Mouse (Mus musculus): Measurements from ENCODE around the gene Cib4. TPM values are rescaled to one million over a fixed set of nuclear protein-coding genes. Genes with fewer than 3 reads are reported as not detected.
A peak's percentile ranks its signal among the peaks of the same experiment; 100 is the strongest.

Gene Cib4
- total RNA-seq, 2 experiments from 2014 or later = not detected

GRCm38 (mm10) chr5:30520214-30520732, 25.4 kb downstream of the Cib4 start:
- intact Hi-C loops (cut with DNase I) = no loop called here
- no peak for DNase-seq

DNA sequence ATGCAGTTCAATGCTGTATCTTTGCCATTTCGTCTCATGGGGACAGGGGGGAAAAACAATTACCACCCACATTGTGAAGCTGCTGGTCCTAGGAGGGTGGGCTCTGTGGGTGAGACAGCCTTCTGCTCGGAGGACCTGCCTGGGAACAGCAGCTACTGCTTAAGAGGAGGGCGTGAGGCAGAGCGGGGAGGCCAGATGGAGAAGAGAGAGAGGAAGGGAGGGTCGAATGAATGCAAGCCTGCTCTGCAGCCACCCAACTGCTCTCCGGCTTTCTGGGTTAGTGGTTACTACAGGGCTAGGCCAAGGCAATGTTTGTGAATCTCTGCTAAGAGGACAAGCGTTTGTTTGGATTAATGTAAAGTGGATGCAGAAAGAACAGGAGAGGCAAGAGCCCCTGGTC, 26.1 kb downstream of the Cib4 start:
- DNase-seq = no peak
- intact Hi-C loops (cut with DNase I) = loop anchor here (5.0 to 10.0 kb wide), 3 partner anchors 68 to 255 kb away; partner anchors contain the start of gene Kcnk3

GRCm38 (mm10) chr5:30518547-30518946, 27.1 kb downstream of the Cib4 start:
- intact Hi-C loops (cut with DNase I) = loop anchor here (5.0 to 10.0 kb wide), 3 partner anchors 69 to 256 kb away; partner anchors contain the start of gene Kcnk3
- DNase-seq = no peak

DNA sequence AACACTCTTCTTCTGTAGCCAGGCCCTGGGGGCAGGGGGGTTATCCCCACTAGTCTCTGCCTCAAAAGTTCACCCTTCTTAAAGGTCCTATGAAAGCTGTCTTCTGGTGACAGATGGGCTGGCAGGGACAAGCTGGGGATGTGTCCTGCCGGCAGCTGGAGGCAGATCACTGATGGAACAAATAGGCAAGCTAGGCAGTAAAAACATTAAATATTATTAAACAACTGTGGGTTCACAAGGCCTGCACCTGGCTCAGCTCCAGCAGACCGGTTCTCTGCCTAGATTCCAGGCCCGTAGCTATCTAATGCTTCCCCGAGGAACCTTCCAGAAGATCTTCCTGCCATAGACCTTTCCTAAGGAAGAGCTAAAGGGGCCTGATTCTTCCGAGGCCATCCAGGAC, 27.5 kb downstream of the Cib4 start:
- intact Hi-C loops (cut with DNase I) = loop anchor here (5.0 to 10.0 kb wide), 3 partner anchors 69 to 257 kb away; partner anchors contain the start of gene Kcnk3
- DNase-seq = no peak

DNA sequence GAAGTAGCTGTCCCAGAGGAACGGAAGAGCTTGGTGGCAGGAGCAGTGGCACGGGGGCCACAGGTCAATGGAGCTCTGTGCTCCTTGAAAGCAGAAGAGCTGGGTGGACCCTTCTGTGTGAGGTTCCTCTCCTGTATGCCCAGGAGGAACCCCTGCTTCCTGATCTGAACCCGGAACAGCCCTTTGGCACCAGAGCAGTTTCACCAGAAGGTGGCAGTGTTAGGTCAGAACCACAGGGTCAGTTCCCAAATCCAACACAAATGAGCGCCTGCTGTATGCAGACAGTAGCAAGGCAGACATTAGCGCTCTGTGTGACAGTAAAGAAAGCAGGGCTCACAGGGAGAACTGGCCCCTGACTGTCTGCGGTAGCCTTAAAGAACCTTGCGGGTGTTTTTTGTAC, 29.3 kb downstream of the Cib4 start:
- intact Hi-C loops (cut with DNase I) = loop anchor here (1.0 to 10.0 kb wide), 4 partner anchors 71 to 258 kb away; partner anchors contain the start of gene Kcnk3
- DNase-seq = peak; percentile 63 to 78

DNA sequence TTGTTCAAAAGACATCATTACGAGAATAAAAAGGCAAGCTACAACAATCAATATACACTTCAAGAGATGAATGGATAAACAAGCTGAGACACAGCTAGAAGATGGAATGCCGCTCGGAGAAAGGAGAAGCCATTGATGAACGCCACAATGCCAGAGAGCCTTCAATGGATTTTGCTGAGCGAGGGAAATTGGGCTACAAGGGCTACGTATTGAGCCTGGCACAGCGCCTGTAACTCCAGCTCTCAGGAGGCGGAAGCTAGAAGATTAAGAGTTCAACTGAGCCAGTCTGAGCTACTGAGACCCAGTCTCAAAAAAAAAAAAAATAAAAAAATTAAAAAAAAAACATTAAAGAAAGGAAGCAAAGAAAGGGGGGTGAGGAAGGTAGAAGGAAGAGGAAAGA, 32.5 kb downstream of the Cib4 start:
- intact Hi-C loops (cut with DNase I) = loop anchor here (10.0 kb wide), 1 partner anchor 262 kb away; no protein-coding TSS in a partner anchor
- no peak for DNase-seq

DNA sequence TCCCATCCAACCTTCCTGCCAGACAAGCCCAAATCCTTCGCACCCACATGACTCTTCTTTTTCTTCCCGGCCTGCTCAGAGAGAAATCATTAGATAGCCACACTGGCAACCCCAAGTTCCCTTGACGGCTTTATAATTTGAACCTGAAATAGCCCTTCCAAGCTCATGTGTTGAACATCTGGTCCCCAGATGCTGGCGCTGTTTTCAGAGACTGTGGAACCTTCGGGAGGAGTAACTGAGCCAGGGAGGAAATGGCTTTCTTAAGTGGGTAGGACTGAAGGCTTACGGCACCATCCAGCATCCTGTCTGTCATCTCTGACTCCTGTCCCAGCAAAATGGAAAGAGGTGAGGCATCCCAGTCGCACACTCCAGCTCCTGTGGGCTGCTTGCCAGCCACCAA, 48.3 kb downstream of the Cib4 start:
- DNase-seq = no peak
- intact Hi-C loops (cut with DNase I) = no loop called here

- no peak for DNase-seq
- intact Hi-C loops (cut with DNase I) = no loop called here
Measured at GRCm38 (mm10) chr5:30496821-30497220, 48.8 kb downstream of the Cib4 start.

DNA sequence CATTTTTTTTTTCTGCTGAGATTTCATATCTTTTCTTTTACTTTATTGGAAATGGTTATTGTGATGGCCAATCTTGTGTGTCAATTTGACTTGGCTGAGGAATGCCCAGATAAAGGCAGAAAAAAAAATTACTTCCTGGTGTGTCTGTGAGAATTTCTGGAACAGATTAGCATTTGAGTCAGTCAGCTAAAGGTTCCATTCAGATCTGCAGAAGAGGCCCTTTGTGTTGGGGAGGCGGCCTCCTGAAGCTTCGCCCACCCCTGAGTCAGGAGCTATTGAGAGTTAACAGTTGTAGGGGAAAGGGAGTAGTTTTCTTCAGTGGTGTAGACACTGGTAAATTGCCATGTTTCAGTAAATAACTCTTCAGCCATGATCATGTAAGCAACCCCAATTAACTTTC, 50.3 kb downstream of the Cib4 start:
- DNase-seq = no peak
- intact Hi-C loops (cut with DNase I) = no loop called here

- DNase-seq = no peak
- intact Hi-C loops (cut with DNase I) = no loop called here
Measured at GRCm38 (mm10) chr5:30494606-30495005, 51.0 kb downstream of the Cib4 start.

- peak; percentile 34 to 35 for DNase-seq
- intact Hi-C loops (cut with DNase I) = no loop called here
Measured at GRCm38 (mm10) chr5:30493723-30494122, 51.9 kb downstream of the Cib4 start.

- intact Hi-C loops (cut with DNase I) = no loop called here
- no peak for DNase-seq
Measured at GRCm38 (mm10) chr5:30490845-30491244, 54.8 kb downstream of the Cib4 start.

DNA sequence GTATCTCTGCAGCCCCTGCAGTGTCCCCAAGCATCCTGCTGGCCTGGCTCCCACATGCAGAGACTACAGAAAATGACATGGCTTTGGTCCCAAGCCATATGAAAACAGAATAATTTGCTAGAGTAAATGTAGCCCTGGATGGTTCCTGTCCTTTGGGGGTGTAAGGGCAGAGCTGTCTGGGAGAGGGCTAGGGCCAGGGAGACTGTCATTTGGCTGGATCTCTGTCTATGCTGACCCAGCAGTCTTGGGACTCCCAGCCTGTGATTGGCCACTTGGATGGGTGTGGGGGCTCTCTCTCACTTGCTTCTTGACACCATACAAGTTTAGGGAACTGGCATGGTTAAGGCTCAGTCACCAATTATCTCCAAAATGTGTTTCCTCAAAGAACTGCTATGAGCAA, 55.4 kb downstream of the Cib4 start:
- intact Hi-C loops (cut with DNase I) = no loop called here

DNA sequence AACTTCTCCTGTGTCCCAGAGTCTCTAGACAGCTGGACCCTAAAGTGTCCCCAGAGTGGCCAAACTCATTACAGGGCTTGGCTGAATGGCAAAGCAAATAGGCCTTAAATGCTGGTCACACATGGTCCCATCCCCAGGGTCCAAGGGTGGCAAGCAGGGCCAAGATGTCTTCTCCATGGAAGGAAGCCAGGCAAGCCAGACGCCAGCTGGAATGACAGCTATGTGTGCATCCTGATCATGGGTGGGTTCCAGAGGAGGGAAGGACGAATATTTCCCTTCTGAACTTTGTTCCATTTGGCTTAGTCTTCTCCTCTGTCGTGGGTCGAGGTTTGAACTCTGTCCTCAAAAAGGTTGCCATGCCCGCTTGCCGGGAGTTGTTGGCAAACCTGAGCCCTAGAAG, 60.5 kb downstream of the Cib4 start:
- DNase-seq = no peak
- intact Hi-C loops (cut with DNase I) = no loop called here

More for the DNA sequence above, 55.4 kb downstream of the Cib4 start:
- no peak for DNase-seq

- intact Hi-C loops (cut with DNase I) = loop anchor here (5.0 kb wide), 1 partner anchor 272 kb away; no protein-coding TSS in a partner anchor
Measured at GRCm38 (mm10) chr5:30484591-30484990, 61.0 kb downstream of the Cib4 start.

GRCm38 (mm10) chr5:30483533-30483932, 62.1 kb downstream of the Cib4 start:
- intact Hi-C loops (cut with DNase I) = loop anchor here (5.0 kb wide), 1 partner anchor 271 kb away; no protein-coding TSS in a partner anchor
- DNase-seq = peak in 1 of 2 experiments; percentile 31

More at GRCm38 (mm10) chr5:30484591-30484990, 61.0 kb downstream of the Cib4 start:
- no peak for DNase-seq

DNA sequence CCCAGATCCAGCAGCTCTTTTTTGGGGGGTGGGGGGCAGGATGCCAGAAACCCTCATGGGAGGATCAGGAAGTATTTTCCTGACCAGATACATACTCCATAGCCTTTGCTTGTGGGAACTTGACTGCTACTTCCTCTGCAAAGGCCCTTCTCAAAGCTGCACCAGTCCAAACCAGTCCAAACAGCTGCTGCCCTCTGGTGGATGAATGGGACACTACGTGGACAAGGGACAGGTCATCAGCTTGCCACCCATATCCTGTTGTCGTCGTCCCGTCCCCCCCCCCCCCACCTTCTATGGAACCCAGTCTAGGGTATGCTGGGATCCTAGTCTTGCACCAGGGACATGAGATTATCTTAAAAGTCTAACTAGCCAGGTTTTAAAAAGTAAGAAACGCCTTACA, 63.3 kb downstream of the Cib4 start:
- DNase-seq = peak; percentile 82 to 90
- intact Hi-C loops (cut with DNase I) = loop anchor here (1.0 to 5.0 kb wide), 2 partner anchors 59 to 270 kb away; no protein-coding TSS in a partner anchor

DNA sequence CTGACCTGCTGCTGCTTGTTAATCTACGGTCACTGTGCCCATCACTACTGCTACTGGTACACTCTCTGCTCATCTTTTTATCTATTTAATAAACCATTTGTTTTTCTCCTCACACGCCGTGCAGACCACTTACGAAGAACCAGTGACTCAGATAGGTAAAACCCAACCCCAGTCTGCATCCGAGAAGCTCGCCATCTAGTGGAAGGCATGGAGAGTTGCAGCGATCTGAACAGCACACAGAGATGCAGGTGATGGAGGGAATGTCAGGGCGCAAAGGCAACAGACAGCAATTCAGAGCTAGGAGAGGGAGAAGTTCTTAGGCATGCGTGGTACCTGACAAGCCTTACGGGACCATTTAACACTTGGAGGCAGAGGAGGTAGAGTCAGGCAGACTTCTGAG, 69.1 kb downstream of the Cib4 start:
- peak in 1 of 2 experiments; percentile 54 for DNase-seq
- intact Hi-C loops (cut with DNase I) = no loop called here

GRCm38 (mm10) chr5:30472148-30472547, 73.5 kb downstream of the Cib4 start:
- intact Hi-C loops (cut with DNase I) = no loop called here
- no peak for DNase-seq

DNA sequence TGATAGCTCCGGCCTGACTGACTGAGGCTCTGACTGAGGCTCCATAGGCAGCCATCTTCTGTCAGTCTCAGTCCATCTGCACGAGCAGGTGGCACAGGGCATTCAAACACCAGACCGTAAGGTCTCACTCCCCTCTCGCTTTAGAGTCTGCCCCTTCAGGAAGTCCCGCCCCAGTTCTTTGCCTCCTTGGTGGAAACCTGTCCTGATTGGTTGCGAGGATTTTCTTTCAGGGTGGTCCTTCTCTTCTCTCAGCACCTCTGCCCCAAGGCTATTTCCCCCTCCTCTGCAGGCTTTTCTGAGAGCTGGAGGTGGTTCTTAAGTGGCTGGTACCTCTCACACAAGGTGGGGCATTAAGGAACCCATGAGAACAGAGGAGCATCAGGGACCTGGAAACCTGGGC, 75.2 kb downstream of the Cib4 start:
- no peak for DNase-seq
- intact Hi-C loops (cut with DNase I) = no loop called here

- no peak for DNase-seq
- intact Hi-C loops (cut with DNase I) = no loop called here
Measured at GRCm38 (mm10) chr5:30466315-30466714, 79.3 kb downstream of the Cib4 start.

- peak; percentile 40 to 44 for DNase-seq
Measured at GRCm38 (mm10) chr5:30465861-30466260, 79.8 kb downstream of the Cib4 start, which contains the start of gene 1700001C02Rik. TSS of gene 1700001C02Rik (plus strand) at chr5:30466047.

More at GRCm38 (mm10) chr5:30465861-30466260, 79.8 kb downstream of the Cib4 start, which contains the start of gene 1700001C02Rik:
- intact Hi-C loops (cut with DNase I) = no loop called here
